Mouse (Mus musculus): ENCODE results near the gene Eif5a. TPM values are rescaled to one million over a fixed set of nuclear protein-coding genes. Genes with fewer than 3 reads are reported as not detected.

The Eif5a gene
- 326 and 347 TPM in 2 replicates for polyA plus RNA-seq (2012; ENCODE audit: insufficient read depth, insufficient read length, missing spikeins)

GRCm38 (mm10) chr11:69921114-69922011 lies at the start of gene Eif5a:
TSS of gene Eif5a (minus strand) at chr11:69921958.
- no peak for TF ChIP-seq CTCF (IDR thresholded peaks at IDR 0.05; ENCODE audit: low read depth, low read length)
- no peak for TF ChIP-seq POLR2A (IDR thresholded peaks at IDR 0.05; ENCODE audit: borderline replicate concordance, low read depth, low read length)
- Histone ChIP-seq H3K4me1 (ENCODE audit: control insufficient read depth, insufficient read depth, low read length) (peaks cover 25% of the 10 kb centered on the region), H3K4me3 (ENCODE audit: insufficient read depth, low read length) (peak within 1 kb of the TSS; percentile 96), H3K27ac (ENCODE audit: insufficient read depth, low read depth, low read length) (peak within 1 kb of the TSS; percentile 94)

- no peak for TF ChIP-seq CTCF (IDR thresholded peaks at IDR 0.05; ENCODE audit: low read depth, low read length)
- no peak for TF ChIP-seq POLR2A (IDR thresholded peaks at IDR 0.05; ENCODE audit: borderline replicate concordance, low read depth, low read length)
- H3K4me1 ChIP-seq (ENCODE audit: control insufficient read depth, insufficient read depth, low read length), result peaks cover 8% of the 10 kb centered on the region
- H3K27ac ChIP-seq (ENCODE audit: insufficient read depth, low read depth, low read length), result no peak overlapping the region
- H3K4me3 ChIP-seq (ENCODE audit: insufficient read depth, low read length), result no peak overlapping the region
Measured at GRCm38 (mm10) chr11:69970775-69971174, 49.0 kb upstream of the Eif5a start.

GRCm38 (mm10) chr11:69970222-69970621 lies 48.5 kb upstream of the Eif5a start:
- Histone ChIP-seq H3K4me3 (ENCODE audit: insufficient read depth, low read length) (no peak overlapping the region), H3K27ac (ENCODE audit: insufficient read depth, low read depth, low read length) (no peak overlapping the region), H3K4me1 (ENCODE audit: control insufficient read depth, insufficient read depth, low read length) (peaks cover 8% of the 10 kb centered on the region)
- TF ChIP-seq CTCF (IDR thresholded peaks at IDR 0.05; ENCODE audit: low read depth, low read length) (no peak), POLR2A (IDR thresholded peaks at IDR 0.05; ENCODE audit: borderline replicate concordance, low read depth, low read length) (no peak)

GRCm38 (mm10) chr11:69968793-69969192 lies 47.0 kb upstream of the Eif5a start:
- H3K27ac ChIP-seq (ENCODE audit: insufficient read depth, low read depth, low read length), result no peak overlapping the region
- no peak for TF ChIP-seq CTCF (IDR thresholded peaks at IDR 0.05; ENCODE audit: low read depth, low read length)
- no peak overlapping the region for H3K4me3 ChIP-seq (ENCODE audit: insufficient read depth, low read length)
- peaks cover 8% of the 10 kb centered on the region for H3K4me1 ChIP-seq (ENCODE audit: control insufficient read depth, insufficient read depth, low read length)

GRCm38 (mm10) chr11:69966860-69967517 lies 45.2 kb upstream of the Eif5a start:
- no peak overlapping the region for H3K27ac ChIP-seq (ENCODE audit: insufficient read depth, low read depth, low read length)
- H3K4me3 ChIP-seq (ENCODE audit: insufficient read depth, low read length), result no peak overlapping the region; the same call in 1 of the 2 replicates
- H3K4me1 ChIP-seq (ENCODE audit: control insufficient read depth, insufficient read depth, low read length), result no peaks in the 10 kb centered on the region
- TF ChIP-seq CTCF (IDR thresholded peaks at IDR 0.05; ENCODE audit: low read depth, low read length) (no peak), POLR2A (IDR thresholded peaks at IDR 0.05; ENCODE audit: borderline replicate concordance, low read depth, low read length) (no peak)

GRCm38 (mm10) chr11:69966006-69966859 lies 44.5 kb upstream of the Eif5a start:
- H3K27ac ChIP-seq (ENCODE audit: insufficient read depth, low read depth, low read length), result no peak overlapping the region
- TF ChIP-seq CTCF (IDR thresholded peaks at IDR 0.05; ENCODE audit: low read depth, low read length), result no peak
- no peaks in the 10 kb centered on the region for H3K4me1 ChIP-seq (ENCODE audit: control insufficient read depth, insufficient read depth, low read length)
- H3K4me3 ChIP-seq (ENCODE audit: insufficient read depth, low read length), result peak overlapping the region; percentile 43

GRCm38 (mm10) chr11:69965271-69966005 lies 43.7 kb upstream of the Eif5a start:
- H3K4me3 ChIP-seq (ENCODE audit: insufficient read depth, low read length), result peak overlapping the region; percentile 43; the same call in 1 of the 2 replicates

GRCm38 (mm10) chr11:69964650-69965270 lies 43.0 kb upstream of the Eif5a start, which contains the start of gene Cldn7:
TSS of gene Cldn7 (plus strand) at chr11:69964779.
- no peak within 1 kb of the TSS for H3K27ac ChIP-seq (ENCODE audit: insufficient read depth, low read depth, low read length)
- H3K4me3 ChIP-seq (ENCODE audit: insufficient read depth, low read length), result no peak within 1 kb of the TSS
- TF ChIP-seq CTCF (IDR thresholded peaks at IDR 0.05; ENCODE audit: low read depth, low read length), result no peak
- TF ChIP-seq POLR2A (IDR thresholded peaks at IDR 0.05; ENCODE audit: borderline replicate concordance, low read depth, low read length), result no peak
- no peaks in the 10 kb centered on the region for H3K4me1 ChIP-seq (ENCODE audit: control insufficient read depth, insufficient read depth, low read length)

More at GRCm38 (mm10) chr11:69965271-69966005, 43.7 kb upstream of the Eif5a start:
- TF ChIP-seq CTCF (IDR thresholded peaks at IDR 0.05; ENCODE audit: low read depth, low read length), result no peak
- no peak for TF ChIP-seq POLR2A (IDR thresholded peaks at IDR 0.05; ENCODE audit: borderline replicate concordance, low read depth, low read length)
- no peak overlapping the region for H3K27ac ChIP-seq (ENCODE audit: insufficient read depth, low read depth, low read length)
- no peaks in the 10 kb centered on the region for H3K4me1 ChIP-seq (ENCODE audit: control insufficient read depth, insufficient read depth, low read length)

Data from bone marrow macrophage, adult 2 months (primary cell).